Mouse (Mus musculus): Measurements from ENCODE around the gene Orai1. TPM values are rescaled to one million over a fixed set of nuclear protein-coding genes. Genes with fewer than 3 reads are reported as not detected.

Orai1 gene
- polyA plus RNA-seq, 1 experiment from 2014 or later: 8.7 TPM

DNA sequence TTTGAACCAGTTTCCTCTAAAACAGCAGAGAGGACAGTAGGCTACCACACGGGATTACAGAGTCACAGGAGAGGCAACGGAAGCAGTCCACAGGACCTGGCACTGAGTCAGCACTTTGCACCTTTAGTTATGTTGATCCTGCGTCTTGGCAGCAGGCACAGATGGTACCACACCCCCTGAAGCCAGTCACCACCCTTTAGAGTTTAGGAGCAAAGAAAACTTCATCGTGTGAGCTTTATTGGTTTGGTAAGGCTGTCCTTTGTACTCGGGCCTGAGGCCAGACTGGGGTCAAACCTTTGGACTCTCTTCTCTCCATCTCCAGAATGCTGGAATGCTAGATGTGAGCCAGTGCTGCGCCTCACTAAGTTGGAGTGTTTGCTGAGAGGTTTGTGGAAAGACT lies 20.7 kb downstream of the Orai1 start:
- H3K36me3 ChIP-seq (ENCODE audit: control insufficient read depth, insufficient read depth, low read length): peaks cover 3% of the 10 kb centered on the region; the same call in 1 of the 2 replicates
- no peaks in the 10 kb centered on the region for H3K9me3 ChIP-seq (ENCODE audit: control insufficient read depth, low read length)
- H3K4me3 ChIP-seq (ENCODE audit: low read depth, low read length): no peak overlapping the region
- no peak overlapping the region for H3K27ac ChIP-seq (ENCODE audit: low read depth, low read length)
- H3K4me2 ChIP-seq (ENCODE audit: low read depth): no peak overlapping the region
- no peaks in the 10 kb centered on the region for H3K27me3 ChIP-seq (ENCODE audit: control insufficient read depth, insufficient read depth, low read length)
- WGBS: 37% methylated on average over 6 of the region's 6 CpGs
- H3K4me1 ChIP-seq (ENCODE audit: control insufficient read depth, insufficient read depth, low read length): no peaks in the 10 kb centered on the region
- no peak for ATAC-seq (ENCODE audit: insufficient read depth, low FRiP score, low TSS enrichment)
- no peak overlapping the region for H3K9ac ChIP-seq (ENCODE audit: low read length)
- DNase-seq (ENCODE audit: low spot score): no peak

DNA sequence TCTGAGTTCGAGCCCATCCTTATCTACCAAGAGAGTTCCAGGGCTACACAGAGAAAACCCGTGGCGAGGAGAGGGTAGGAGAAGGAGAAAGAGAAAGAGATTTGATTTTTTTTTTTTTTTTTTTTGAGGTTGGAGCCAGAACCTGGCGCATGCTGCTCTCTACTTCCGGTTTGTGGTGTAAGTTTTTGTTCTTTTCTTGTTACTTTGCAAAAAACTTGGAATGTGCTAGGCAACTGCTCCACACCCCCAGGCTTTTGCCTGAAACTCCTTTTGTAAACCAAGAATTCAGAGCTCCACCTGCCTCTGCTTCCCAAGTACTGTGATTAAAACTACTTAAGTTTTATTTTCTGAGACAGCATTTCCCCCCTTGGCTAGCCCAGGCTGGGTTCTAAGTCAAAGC lies 23.2 kb downstream of the Orai1 start:
- no peak for ATAC-seq (ENCODE audit: insufficient read depth, low FRiP score, low TSS enrichment)
- no peak overlapping the region for H3K27ac ChIP-seq (ENCODE audit: low read depth, low read length)
- no peak overlapping the region for H3K4me3 ChIP-seq (ENCODE audit: low read depth, low read length)
- H3K4me1 ChIP-seq (ENCODE audit: control insufficient read depth, insufficient read depth, low read length): no peaks in the 10 kb centered on the region
- no peak overlapping the region for H3K4me2 ChIP-seq (ENCODE audit: low read depth)
- DNase-seq (ENCODE audit: low spot score): no peak
- 93% methylated on average over 5 of the region's 5 CpGs for WGBS
- H3K9me3 ChIP-seq (ENCODE audit: control insufficient read depth, low read length): no peaks in the 10 kb centered on the region
- H3K9ac ChIP-seq (ENCODE audit: low read length): no peak overlapping the region
- no peaks in the 10 kb centered on the region for H3K36me3 ChIP-seq (ENCODE audit: control insufficient read depth, insufficient read depth, low read length)
- H3K27me3 ChIP-seq (ENCODE audit: control insufficient read depth, insufficient read depth, low read length): no peaks in the 10 kb centered on the region

DNA sequence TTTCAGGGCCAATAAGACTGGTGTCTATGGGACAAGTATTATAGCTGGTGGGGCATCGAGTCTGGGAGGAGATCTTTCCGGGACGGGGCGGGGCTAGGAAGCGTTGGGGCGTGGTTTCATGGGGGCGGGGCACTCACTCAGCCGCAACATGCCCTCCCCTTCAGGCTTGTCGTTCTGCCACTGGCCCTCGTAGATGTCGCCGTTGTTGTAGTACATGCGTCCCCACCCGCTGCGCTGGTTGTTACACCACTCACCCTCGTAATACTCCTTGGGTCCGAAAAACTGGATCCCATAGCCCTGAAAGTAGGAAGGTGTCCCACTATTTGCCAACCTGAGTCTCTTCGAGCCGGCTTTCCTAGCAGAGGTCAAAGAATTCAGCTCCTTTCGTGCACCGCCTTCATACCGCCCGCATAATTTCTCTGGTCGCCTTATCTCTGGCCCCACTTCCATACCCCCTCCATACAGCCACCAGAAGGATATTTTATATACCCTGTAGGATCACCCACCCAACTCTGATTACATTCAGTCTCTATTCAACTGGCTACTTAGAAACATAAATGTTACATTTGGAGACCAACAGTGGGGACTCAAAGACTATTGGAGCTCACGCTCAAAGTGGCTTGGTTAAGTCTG lies 24.4 kb downstream of the Orai1 start:
- peak overlapping the region; percentile 27 for H3K4me3 ChIP-seq (ENCODE audit: low read depth, low read length)
- no peaks in the 10 kb centered on the region for H3K27me3 ChIP-seq (ENCODE audit: control insufficient read depth, insufficient read depth, low read length)
- 4% methylated on average over 25 of the region's 25 CpGs for WGBS
- no peaks in the 10 kb centered on the region for H3K36me3 ChIP-seq (ENCODE audit: control insufficient read depth, insufficient read depth, low read length)
- DNase-seq (ENCODE audit: low spot score) (peak; percentile 58), ATAC-seq (ENCODE audit: insufficient read depth, low FRiP score, low TSS enrichment) (no peak)
- peak overlapping the region; percentile 44 for H3K4me2 ChIP-seq (ENCODE audit: low read depth)
- H3K9ac ChIP-seq (ENCODE audit: low read length): peak overlapping the region; percentile 14; the same call in 1 of the 2 replicates
- no peaks in the 10 kb centered on the region for H3K9me3 ChIP-seq (ENCODE audit: control insufficient read depth, low read length)
- H3K27ac ChIP-seq (ENCODE audit: low read depth, low read length): no peak overlapping the region
- H3K4me1 ChIP-seq (ENCODE audit: control insufficient read depth, insufficient read depth, low read length): no peaks in the 10 kb centered on the region

DNA sequence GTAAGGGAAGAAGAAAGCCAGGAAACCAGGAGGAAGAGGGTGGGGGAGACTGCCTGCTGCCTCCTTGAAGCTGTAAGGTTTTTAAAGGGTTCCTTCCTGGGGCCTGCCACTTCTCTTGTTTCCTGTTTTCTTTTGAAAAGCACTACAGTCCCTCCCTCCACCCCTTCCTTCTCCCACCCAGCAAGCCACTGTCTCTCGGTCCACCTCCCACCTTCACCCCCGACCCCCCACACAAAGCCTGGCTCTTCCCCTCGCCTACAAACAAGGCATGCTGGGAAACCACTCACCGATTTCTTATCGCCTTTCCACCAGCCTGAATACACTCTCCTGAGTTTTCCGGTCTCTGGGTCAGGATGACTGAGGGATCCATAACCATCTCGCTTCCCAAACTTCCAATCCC lies 25.9 kb downstream of the Orai1 start:
- H3K4me1 ChIP-seq (ENCODE audit: control insufficient read depth, insufficient read depth, low read length): no peaks in the 10 kb centered on the region
- H3K36me3 ChIP-seq (ENCODE audit: control insufficient read depth, insufficient read depth, low read length): no peaks in the 10 kb centered on the region
- H3K4me3 ChIP-seq (ENCODE audit: low read depth, low read length): no peak overlapping the region
- no peak overlapping the region for H3K27ac ChIP-seq (ENCODE audit: low read depth, low read length)
- ATAC-seq (ENCODE audit: insufficient read depth, low FRiP score, low TSS enrichment) (no peak), DNase-seq (ENCODE audit: low spot score) (no peak)
- no peak overlapping the region for H3K4me2 ChIP-seq (ENCODE audit: low read depth)
- 74% methylated on average over 7 of the region's 7 CpGs for WGBS
- H3K27me3 ChIP-seq (ENCODE audit: control insufficient read depth, insufficient read depth, low read length): no peaks in the 10 kb centered on the region
- H3K9ac ChIP-seq (ENCODE audit: low read length): no peak overlapping the region
- H3K9me3 ChIP-seq (ENCODE audit: control insufficient read depth, low read length): no peaks in the 10 kb centered on the region

DNA sequence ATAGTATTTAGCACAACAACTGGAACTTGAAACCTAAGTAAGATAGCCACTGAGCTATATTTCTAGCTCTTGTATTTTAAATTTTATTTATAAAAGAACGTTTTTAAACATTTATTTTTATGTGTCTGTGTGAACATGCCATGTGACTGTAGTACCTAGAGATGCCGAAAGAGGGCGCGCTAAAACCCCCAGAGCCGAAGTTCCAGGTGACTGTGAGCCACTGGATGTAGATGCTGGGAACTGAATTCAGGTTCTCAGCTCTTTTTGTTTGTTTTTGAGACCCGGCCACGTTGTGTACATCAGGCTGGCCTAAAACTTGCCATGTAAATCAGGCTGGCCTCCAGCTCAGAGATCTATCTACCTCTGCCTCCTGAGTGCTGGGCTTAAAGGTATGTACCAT lies 29.0 kb downstream of the Orai1 start:
- no peak overlapping the region for H3K27ac ChIP-seq (ENCODE audit: low read depth, low read length)
- no peaks in the 10 kb centered on the region for H3K27me3 ChIP-seq (ENCODE audit: control insufficient read depth, insufficient read depth, low read length)
- no peaks in the 10 kb centered on the region for H3K36me3 ChIP-seq (ENCODE audit: control insufficient read depth, insufficient read depth, low read length)
- no peaks in the 10 kb centered on the region for H3K4me1 ChIP-seq (ENCODE audit: control insufficient read depth, insufficient read depth, low read length)
- H3K9ac ChIP-seq (ENCODE audit: low read length): no peak overlapping the region
- no peaks in the 10 kb centered on the region for H3K9me3 ChIP-seq (ENCODE audit: control insufficient read depth, low read length)
- ATAC-seq (ENCODE audit: insufficient read depth, low FRiP score, low TSS enrichment): no peak
- H3K4me3 ChIP-seq (ENCODE audit: low read depth, low read length): no peak overlapping the region
- no peak for DNase-seq (ENCODE audit: low spot score)
- no peak overlapping the region for H3K4me2 ChIP-seq (ENCODE audit: low read depth)
- WGBS: 25% methylated on average over 7 of the region's 7 CpGs

DNA sequence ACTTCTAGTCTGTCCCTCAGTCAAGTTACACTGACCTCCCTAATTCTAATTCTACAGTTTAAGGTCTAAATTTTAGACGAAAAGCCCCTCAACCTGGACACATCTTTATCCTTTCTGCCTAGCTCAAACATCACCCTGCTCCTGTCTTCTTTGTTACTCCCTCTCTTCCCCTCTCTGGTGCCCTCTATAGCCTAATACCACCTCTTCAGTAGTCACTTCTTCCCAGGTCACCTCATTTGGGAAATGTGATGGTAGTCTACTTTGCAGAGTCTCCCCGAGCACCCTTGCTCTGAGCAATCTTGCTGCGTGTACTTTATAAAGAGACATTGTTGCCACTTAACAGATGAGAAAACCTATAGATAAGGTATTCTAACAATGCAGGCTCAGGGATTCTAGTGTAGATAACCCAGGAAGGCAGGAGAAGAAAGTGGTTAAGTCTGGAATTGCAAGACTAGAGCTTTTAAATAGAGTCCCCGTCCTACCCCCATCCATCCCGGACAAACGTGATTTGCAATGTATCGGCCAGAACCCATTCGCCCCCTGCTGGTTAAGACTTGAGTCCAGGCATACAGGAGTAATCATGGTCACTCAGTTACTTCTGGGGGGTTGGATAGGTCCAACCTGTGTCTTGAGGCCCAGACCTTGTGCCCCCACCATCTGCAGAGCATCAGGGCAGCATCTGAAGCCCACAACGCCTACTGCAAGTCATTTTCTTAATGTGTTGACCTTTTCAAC lies 30.9 kb downstream of the Orai1 start:
- no peaks in the 10 kb centered on the region for H3K9me3 ChIP-seq (ENCODE audit: control insufficient read depth, low read length)
- no peak overlapping the region for H3K9ac ChIP-seq (ENCODE audit: low read length)
- H3K27ac ChIP-seq (ENCODE audit: low read depth, low read length): no peak overlapping the region
- H3K4me1 ChIP-seq (ENCODE audit: control insufficient read depth, insufficient read depth, low read length): no peaks in the 10 kb centered on the region
- no peaks in the 10 kb centered on the region for H3K27me3 ChIP-seq (ENCODE audit: control insufficient read depth, insufficient read depth, low read length)
- peak; percentile 60 for DNase-seq (ENCODE audit: low spot score)
- no peaks in the 10 kb centered on the region for H3K36me3 ChIP-seq (ENCODE audit: control insufficient read depth, insufficient read depth, low read length)
- 42% methylated on average over 9 of the region's 9 CpGs for WGBS
- no peak overlapping the region for H3K4me2 ChIP-seq (ENCODE audit: low read depth)
- H3K4me3 ChIP-seq (ENCODE audit: low read depth, low read length): no peak overlapping the region
- no peak for ATAC-seq (ENCODE audit: insufficient read depth, low FRiP score, low TSS enrichment)

DNA sequence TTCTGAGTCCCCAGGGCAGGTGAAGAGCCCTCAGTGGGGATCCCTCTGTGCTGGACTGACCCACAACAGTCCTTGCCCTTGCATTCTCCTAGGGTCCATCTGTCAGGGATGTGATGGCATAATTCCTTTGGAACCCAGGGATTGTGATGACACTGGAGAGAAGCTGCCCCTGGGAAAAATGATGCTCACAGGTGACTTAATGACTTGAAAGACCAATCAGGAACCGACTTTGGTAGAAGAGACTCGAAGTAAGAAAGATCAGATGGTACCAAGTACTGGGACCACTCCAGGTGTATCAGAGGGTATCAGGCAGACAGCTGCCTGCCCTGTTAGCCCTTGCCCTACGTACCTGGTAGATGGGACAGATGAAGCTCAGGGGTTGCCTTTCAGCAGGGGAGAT lies 32.0 kb downstream of the Orai1 start, which contains the start of gene Morn3:
TSS of gene Morn3 (minus strand) at position 101 of the 400 bp plus-strand sequence.
- Histone ChIP-seq H3K4me1 (ENCODE audit: control insufficient read depth, insufficient read depth, low read length) (no peaks in the 10 kb centered on the region), H3K36me3 (ENCODE audit: control insufficient read depth, insufficient read depth, low read length) (no peaks in the 10 kb centered on the region), H3K27ac (ENCODE audit: low read depth, low read length) (no peak within 1 kb of the TSS), H3K4me2 (ENCODE audit: low read depth) (no peak within 1 kb of the TSS), H3K4me3 (ENCODE audit: low read depth, low read length) (no peak within 1 kb of the TSS), H3K9me3 (ENCODE audit: control insufficient read depth, low read length) (no peaks in the 10 kb centered on the region), H3K9ac (ENCODE audit: low read length) (no peak within 1 kb of the TSS), H3K27me3 (ENCODE audit: control insufficient read depth, insufficient read depth, low read length) (no peaks in the 10 kb centered on the region)
- DNase-seq (ENCODE audit: low spot score) (no peak), ATAC-seq (ENCODE audit: insufficient read depth, low FRiP score, low TSS enrichment) (no peak)
- 80% methylated on average over 3 of the region's 3 CpGs for WGBS

DNA sequence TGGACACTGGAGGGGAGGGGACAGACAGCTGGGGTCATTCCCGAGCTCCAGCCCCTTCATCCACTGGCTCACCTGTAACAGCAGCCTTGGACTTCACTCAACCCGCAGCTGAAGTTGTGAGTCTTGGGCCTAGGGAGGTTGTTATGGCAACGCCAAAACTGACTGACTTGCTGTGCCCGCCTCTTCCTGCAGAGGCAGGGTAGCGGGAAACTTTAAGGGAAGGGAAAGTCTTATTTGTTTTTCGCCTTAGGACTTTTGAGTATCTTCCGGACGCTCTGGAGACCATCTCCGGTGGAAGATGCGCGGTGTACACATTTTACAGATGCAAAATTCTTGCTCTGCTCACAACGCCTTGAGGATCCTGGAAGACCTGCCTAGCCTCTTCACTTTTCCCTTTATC lies 34.4 kb downstream of the Orai1 start:
- DNase-seq (ENCODE audit: low spot score) (peak; percentile 62), ATAC-seq (ENCODE audit: insufficient read depth, low FRiP score, low TSS enrichment) (no peak)
- no peaks in the 10 kb centered on the region for H3K4me1 ChIP-seq (ENCODE audit: control insufficient read depth, insufficient read depth, low read length)
- H3K4me3 ChIP-seq (ENCODE audit: low read depth, low read length): no peak overlapping the region
- peak overlapping the region; percentile 23 for H3K9ac ChIP-seq (ENCODE audit: low read length)
- no peak overlapping the region for H3K27ac ChIP-seq (ENCODE audit: low read depth, low read length)
- no peaks in the 10 kb centered on the region for H3K9me3 ChIP-seq (ENCODE audit: control insufficient read depth, low read length)
- 6% methylated on average over 12 of the region's 12 CpGs for WGBS
- H3K4me2 ChIP-seq (ENCODE audit: low read depth): peak overlapping the region; percentile 32
- no peaks in the 10 kb centered on the region for H3K27me3 ChIP-seq (ENCODE audit: control insufficient read depth, insufficient read depth, low read length)
- H3K36me3 ChIP-seq (ENCODE audit: control insufficient read depth, insufficient read depth, low read length): no peaks in the 10 kb centered on the region

DNA sequence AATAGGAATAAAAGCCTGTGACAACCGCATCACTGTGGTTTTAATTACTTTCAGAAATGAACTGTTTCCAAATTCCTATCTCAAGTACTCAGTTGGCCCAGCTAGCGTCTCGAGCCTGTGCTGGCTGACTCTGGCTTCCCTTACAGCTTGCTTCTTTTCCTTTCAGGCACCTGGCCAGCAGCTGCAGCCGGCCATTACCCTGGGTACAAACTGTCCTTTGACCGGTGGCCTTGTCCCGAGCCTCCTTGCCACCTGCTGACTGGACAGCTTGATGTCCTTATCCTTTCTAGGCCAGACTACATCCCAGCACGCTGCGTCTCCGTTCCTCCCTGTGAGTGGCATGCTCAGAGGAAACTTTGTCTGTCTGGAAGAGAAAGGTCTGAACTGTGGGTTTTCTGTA lies 36.0 kb downstream of the Orai1 start:
- no peak overlapping the region for H3K4me3 ChIP-seq (ENCODE audit: low read depth, low read length)
- DNase-seq (ENCODE audit: low spot score) (no peak), ATAC-seq (ENCODE audit: insufficient read depth, low FRiP score, low TSS enrichment) (no peak)
- no peaks in the 10 kb centered on the region for H3K27me3 ChIP-seq (ENCODE audit: control insufficient read depth, insufficient read depth, low read length)
- H3K4me1 ChIP-seq (ENCODE audit: control insufficient read depth, insufficient read depth, low read length): no peaks in the 10 kb centered on the region
- no peaks in the 10 kb centered on the region for H3K9me3 ChIP-seq (ENCODE audit: control insufficient read depth, low read length)
- no peak overlapping the region for H3K9ac ChIP-seq (ENCODE audit: low read length)
- H3K36me3 ChIP-seq (ENCODE audit: control insufficient read depth, insufficient read depth, low read length): no peaks in the 10 kb centered on the region
- H3K4me2 ChIP-seq (ENCODE audit: low read depth): no peak overlapping the region
- 78% methylated on average over 9 of the region's 9 CpGs for WGBS
- H3K27ac ChIP-seq (ENCODE audit: low read depth, low read length): no peak overlapping the region
